Mouse (Mus musculus) limb, embryonic 14.5 days (tissue): ENCODE measurements around the gene Tcf7l2. TPM values are rescaled to one million over a fixed set of nuclear protein-coding genes. Genes with fewer than 3 reads are reported as not detected.

Source experiments
- ATAC-seq: fragments of 200-750 bp; cut with Nextera tagmentation; 2 replicates; pipeline ENCODE4 v1.8.0; 2017; ENCODE audit warnings: low read depth, moderate number of reproducible peaks, moderate TSS enrichment; ENCODE audit not compliant: low FRiP score
- DNase-seq: peaks from one replicate; pipeline ENCODE4 v3.0.0-alpha.2; 2015; ENCODE audit warnings: low spot score
- H3K27ac ChIP-seq: fragments of 300-500 bp; sonication (generic); replicated peaks from 2 replicates; pipeline ENCODE4 v1.5.1; 2014; ENCODE audit warnings: low read depth, mild to moderate bottlenecking, low read length, moderate library complexity, mixed read lengths
- H3K27me3 ChIP-seq: fragments of 300-500 bp; sonication (generic); 2 replicates; pipeline ENCODE4 v1.6.1; 2014; ENCODE audit warnings: low read length, mixed read lengths; ENCODE audit not compliant: control insufficient read depth, insufficient read depth
- H3K36me3 ChIP-seq: fragments of 300-500 bp; sonication (generic); 2 replicates; pipeline ENCODE4 v1.6.1; 2014; ENCODE audit warnings: mild to moderate bottlenecking, low read length, moderate library complexity, mixed read lengths; ENCODE audit not compliant: control insufficient read depth, insufficient read depth
- H3K4me1 ChIP-seq: fragments of 300-500 bp; sonication (generic); 2 replicates; pipeline ENCODE4 v1.6.1; 2014; ENCODE audit warnings: antibody characterized with exemption, low read length, mixed read lengths; ENCODE audit not compliant: control insufficient read depth, insufficient read depth
- H3K4me2 ChIP-seq: fragments of 300-500 bp; sonication (generic); replicated peaks from 2 replicates; pipeline ENCODE4 v1.6.1; 2014; ENCODE audit warnings: low read depth, mild to moderate bottlenecking, low read length, moderate library complexity; ENCODE audit not compliant: severe bottlenecking
- H3K4me3 ChIP-seq: fragments of 300-500 bp; sonication (generic); replicated peaks from 2 replicates; pipeline ENCODE4 v1.5.1; 2014; ENCODE audit warnings: low read length
- H3K9ac ChIP-seq: fragments of 300-500 bp; sonication (generic); 2 replicates; pipeline ENCODE4 v1.6.1; 2014; ENCODE audit warnings: mild to moderate bottlenecking, low read depth, low read length, moderate library complexity; ENCODE audit not compliant: severe bottlenecking
- H3K9me3 ChIP-seq: fragments of 300-500 bp; sonication (generic); 2 replicates; pipeline ENCODE4 v1.6.1; 2016; ENCODE audit warnings: low read length; ENCODE audit not compliant: control insufficient read depth
- POLR2A ChIP-seq: fragments of 200-500 bp; IDR thresholded peaks from 2 replicates; pipeline ENCODE4 v1.8.0; 2012; ENCODE audit warnings: inconsistent platforms, mild to moderate bottlenecking, moderate library complexity, borderline replicate concordance; ENCODE audit not compliant: insufficient read depth, insufficient read length; ENCODE audit errors: extremely low read depth
- WGBS: fragments of 180-500 bp; shearing (Covaris S2); extraction: QIAGEN DNeasy Blood & Tissue Kit; methylation state at CpG from one replicate; pipeline ENCODE4 v1.1.7; 2014; 5-methylcytosine and 5-hydroxymethylcytosine counted together
- polyA plus RNA-seq, 2 experiments: library from polyadenylated mRNA; depleted of rRNA in 1 of 2; stranded (reverse) in 1 of 2; unstranded in 1 of 2; fragments of >200 nt; fragmentation: Nextera tagmentation in 1 of 2; extraction: Ambion mirVana in 1 of 2; gene quantifications; 2 replicates each; pipeline versions ENCODE4 v1.2.1 to v1.2.3; 2012 to 2014

The Tcf7l2 gene
- polyA plus RNA-seq, 2 experiments, result 51.6 to 134 TPM

GRCm38 (mm10) chr19:55800059-55800458 lies 58.4 kb downstream of the Tcf7l2 start:
- no peak overlapping the region for H3K9ac ChIP-seq
- WGBS, result 98% methylated on average over 4 of the region's 4 CpGs
- no peaks in the 10 kb centered on the region for H3K27me3 ChIP-seq
- no peak overlapping the region for H3K4me2 ChIP-seq
- H3K36me3 ChIP-seq, result peaks cover 10% of the 10 kb centered on the region
- ATAC-seq (no peak), DNase-seq (no peak)
- H3K27ac ChIP-seq, result no peak overlapping the region
- no peak overlapping the region for H3K4me3 ChIP-seq
- no peaks in the 10 kb centered on the region for H3K9me3 ChIP-seq
- H3K4me1 ChIP-seq, result peaks cover 24% of the 10 kb centered on the region
- no peak for TF ChIP-seq POLR2A

GRCm38 (mm10) chr19:55803121-55803520 lies 61.5 kb downstream of the Tcf7l2 start:
- Histone ChIP-seq H3K4me3 (no peak overlapping the region), H3K36me3 (peaks cover 8% of the 10 kb centered on the region), H3K4me2 (no peak overlapping the region), H3K9ac (no peak overlapping the region), H3K27ac (no peak overlapping the region), H3K9me3 (no peaks in the 10 kb centered on the region), H3K27me3 (no peaks in the 10 kb centered on the region), H3K4me1 (peaks cover 25% of the 10 kb centered on the region)
- no peak for ATAC-seq
- TF ChIP-seq POLR2A, result no peak
- DNase-seq, result no peak
- WGBS, result 62% methylated on average over 1 of the region's 1 CpGs

GRCm38 (mm10) chr19:55803797-55804196 lies 62.2 kb downstream of the Tcf7l2 start:
- no peak for ATAC-seq
- no peak for TF ChIP-seq POLR2A

GRCm38 (mm10) chr19:55804795-55805194 lies 63.2 kb downstream of the Tcf7l2 start:
- 66% methylated on average over 7 of the region's 7 CpGs for WGBS
- ATAC-seq (no peak), DNase-seq (no peak)
- Histone ChIP-seq H3K4me1 (peaks cover 24% of the 10 kb centered on the region), H3K27me3 (no peaks in the 10 kb centered on the region), H3K36me3 (peaks cover 10% of the 10 kb centered on the region), H3K27ac (no peak overlapping the region), H3K9me3 (no peaks in the 10 kb centered on the region), H3K4me3 (no peak overlapping the region), H3K9ac (no peak overlapping the region), H3K4me2 (no peak overlapping the region)
- TF ChIP-seq POLR2A, result no peak

More at GRCm38 (mm10) chr19:55803797-55804196, 62.2 kb downstream of the Tcf7l2 start:
- Histone ChIP-seq H3K4me2 (no peak overlapping the region), H3K36me3 (peaks cover 7% of the 10 kb centered on the region), H3K27ac (no peak overlapping the region), H3K9ac (no peak overlapping the region), H3K4me1 (peaks cover 20% of the 10 kb centered on the region), H3K9me3 (no peaks in the 10 kb centered on the region), H3K27me3 (no peaks in the 10 kb centered on the region), H3K4me3 (no peak overlapping the region)
- no peak for DNase-seq
- 85% methylated on average over 12 of the region's 12 CpGs for WGBS

- peak overlapping the region; percentile 31; the same call in 1 of the 2 replicates for H3K9ac ChIP-seq
- no peak; the same call in 1 of the 2 replicates for ATAC-seq
- 45% methylated on average over 12 of the region's 12 CpGs for WGBS
- 0 out of 2 replicates have a peak overlapping the region, but pooled peaks have one; percentile 52 for H3K27ac ChIP-seq
- peaks cover 10% of the 10 kb centered on the region for H3K36me3 ChIP-seq
- no peaks in the 10 kb centered on the region for H3K9me3 ChIP-seq
- DNase-seq, result no peak
- no peak for TF ChIP-seq POLR2A
- no peaks in the 10 kb centered on the region for H3K27me3 ChIP-seq
- peaks cover 27% of the 10 kb centered on the region for H3K4me1 ChIP-seq
- no peak overlapping the region for H3K4me3 ChIP-seq
- no peak overlapping the region; the same call in 1 of the 2 replicates for H3K4me2 ChIP-seq
Observed at GRCm38 (mm10) chr19:55806434-55807193, 65.0 kb downstream of the Tcf7l2 start.
